Mouse (Mus musculus): ENCODE measurements at regions not wholly inside any gene's neighbourhood (a gene's known extent, or its start where the extent isn't known, plus 50 kb on each side); places are given as distances from the start of the nearest gene placed in this dataset.
A peak's percentile ranks its signal among the peaks of the same experiment; 100 is the strongest.

- no peak for DNase-seq (ENCODE audit: extremely low spot score in 1 of 2, low spot score in 2 of 2)
- intact Hi-C loops (cut with DNase I): no loop called here
These were observed 79.1 kb downstream of the Sema4f start for GRCm38 (mm10) chr6:82860485-82860884.

DNA sequence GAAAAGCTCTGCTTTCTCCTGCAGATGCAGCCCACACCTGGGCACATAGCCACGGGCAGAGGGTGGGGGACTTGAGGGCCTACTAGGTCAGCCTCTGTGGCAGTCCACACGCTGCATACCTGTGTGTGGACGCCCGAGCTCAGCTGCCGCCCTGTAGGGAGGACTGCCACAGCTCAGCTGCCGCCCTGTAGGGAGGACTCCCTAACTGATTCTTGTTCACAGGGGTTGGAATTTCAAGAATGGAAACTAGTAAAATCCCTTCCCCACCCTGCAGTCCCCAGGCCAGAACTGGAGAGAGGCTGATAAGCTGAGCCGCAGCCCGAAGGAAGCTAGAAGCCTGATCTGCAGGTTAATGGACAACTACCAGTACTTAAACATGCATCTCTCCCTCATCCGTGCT, 82.0 kb upstream of the Hk2 start:
- no peak for DNase-seq (ENCODE audit: extremely low spot score in 1 of 2, low spot score in 2 of 2)
- intact Hi-C loops (cut with DNase I): no loop called here

DNA sequence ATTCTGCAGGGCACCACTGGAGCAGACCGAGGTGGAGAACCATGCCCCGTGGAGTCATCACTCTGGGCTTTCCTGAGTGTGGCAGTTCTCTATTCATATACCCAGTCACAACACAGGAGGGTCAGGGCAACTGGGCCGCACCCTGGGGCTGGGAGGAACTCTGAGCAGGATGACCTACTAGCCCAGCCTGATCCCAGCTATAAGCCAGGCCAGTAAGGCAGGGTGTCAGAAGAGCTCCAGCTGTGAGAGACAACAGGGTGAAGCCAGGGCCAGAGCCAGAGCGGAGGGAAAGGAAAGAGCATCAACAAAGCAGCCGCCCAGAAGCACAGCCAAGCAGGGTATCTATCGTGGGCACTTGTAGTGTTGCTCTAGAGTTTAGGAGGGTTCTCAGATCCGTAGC, 81.1 kb upstream of the Hk2 start:
- intact Hi-C loops (cut with DNase I): no loop called here
- no peak for DNase-seq (ENCODE audit: extremely low spot score in 1 of 2, low spot score in 2 of 2)

DNA sequence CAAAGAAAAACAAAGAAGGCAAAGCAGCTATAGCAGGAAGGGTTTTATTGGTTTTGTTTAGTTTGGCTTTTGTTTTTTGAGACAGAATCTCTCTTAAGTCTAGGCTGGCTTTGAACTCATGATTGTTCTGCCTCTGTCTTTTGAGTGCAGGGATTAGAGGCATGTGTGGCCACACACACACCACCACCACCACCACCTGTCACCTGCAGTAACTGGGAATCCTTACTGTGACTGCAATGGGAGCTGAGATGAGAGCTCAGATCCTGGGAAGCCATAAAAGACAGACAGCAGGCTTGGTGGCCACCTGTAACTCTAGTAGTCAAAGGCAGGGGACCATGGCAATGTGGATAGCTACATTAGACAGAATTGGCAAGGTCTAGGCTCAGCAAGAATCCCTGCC, 80.5 kb upstream of the Hk2 start:
- DNase-seq (ENCODE audit: extremely low spot score in 1 of 2, low spot score in 2 of 2): no peak
- intact Hi-C loops (cut with DNase I): no loop called here

DNA sequence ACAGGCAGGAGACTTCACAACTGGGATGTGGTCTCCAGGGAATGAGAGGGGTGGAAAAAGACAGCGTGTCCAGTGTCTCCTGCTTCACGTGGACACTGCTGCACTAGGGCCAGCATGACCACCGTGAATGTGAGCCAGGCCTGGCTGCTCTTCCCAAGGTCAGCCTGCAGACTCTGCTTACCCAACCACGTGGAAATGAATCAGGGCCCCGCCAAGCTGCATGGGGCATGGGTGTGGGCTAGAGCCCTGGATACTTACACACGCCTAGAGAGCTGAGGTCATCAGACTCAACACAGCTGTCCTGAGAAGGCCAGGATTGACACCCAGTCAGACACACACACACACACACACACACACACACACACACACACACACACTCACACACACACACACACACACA, 80.1 kb upstream of the Hk2 start:
- intact Hi-C loops (cut with DNase I): no loop called here
- peak in 1 of 2 experiments; percentile 46 for DNase-seq (ENCODE audit: extremely low spot score in 1 of 2, low spot score in 2 of 2)

DNA sequence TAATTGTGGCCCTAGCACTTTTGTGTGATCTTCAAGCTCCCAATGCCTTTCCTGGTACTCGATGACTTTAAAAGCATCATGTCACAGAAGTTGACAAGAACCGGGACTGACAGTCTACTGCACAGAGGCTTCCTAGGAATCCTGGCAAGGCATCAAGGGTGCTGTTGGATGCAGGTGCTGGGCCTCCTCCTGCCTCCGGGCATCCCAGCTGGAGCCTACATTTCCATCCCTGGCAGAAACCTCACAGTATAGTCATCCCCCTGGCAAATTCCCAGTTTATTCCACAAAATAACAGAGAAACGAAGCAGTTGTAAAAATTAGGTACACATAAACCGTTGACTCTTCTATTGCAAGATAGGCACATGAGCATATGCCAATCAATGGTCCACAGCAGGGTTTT, 78.8 kb upstream of the Hk2 start:
- DNase-seq (ENCODE audit: extremely low spot score in 1 of 2, low spot score in 2 of 2): no peak
- intact Hi-C loops (cut with DNase I): no loop called here

GRCm38 (mm10) chr6:82850556-82850955, 76.3 kb upstream of the Hk2 start:
- intact Hi-C loops (cut with DNase I): no loop called here
- DNase-seq (ENCODE audit: extremely low spot score in 1 of 2, low spot score in 2 of 2): no peak

DNA sequence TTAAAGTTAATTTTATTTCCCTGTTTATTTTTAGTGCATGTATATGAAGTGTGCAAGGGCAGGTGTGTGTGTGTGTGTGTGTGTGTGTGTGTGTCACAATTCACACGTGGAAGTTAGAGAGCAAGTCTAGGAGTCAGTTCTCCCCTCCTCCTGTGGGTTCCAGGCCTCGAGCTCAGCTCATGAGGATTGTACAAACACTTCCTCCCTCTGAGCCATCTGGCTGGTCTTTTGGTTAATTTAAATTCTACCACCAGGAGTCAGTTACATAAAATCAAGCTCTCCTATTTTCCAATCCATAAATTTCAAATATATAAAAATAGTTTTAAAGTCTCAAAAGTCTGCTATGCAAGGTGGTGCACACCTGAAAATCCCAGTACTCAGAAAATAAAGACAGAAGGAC, 73.3 kb upstream of the Hk2 start:
- DNase-seq (ENCODE audit: extremely low spot score in 1 of 2, low spot score in 2 of 2): no peak
- intact Hi-C loops (cut with DNase I): no loop called here

DNA sequence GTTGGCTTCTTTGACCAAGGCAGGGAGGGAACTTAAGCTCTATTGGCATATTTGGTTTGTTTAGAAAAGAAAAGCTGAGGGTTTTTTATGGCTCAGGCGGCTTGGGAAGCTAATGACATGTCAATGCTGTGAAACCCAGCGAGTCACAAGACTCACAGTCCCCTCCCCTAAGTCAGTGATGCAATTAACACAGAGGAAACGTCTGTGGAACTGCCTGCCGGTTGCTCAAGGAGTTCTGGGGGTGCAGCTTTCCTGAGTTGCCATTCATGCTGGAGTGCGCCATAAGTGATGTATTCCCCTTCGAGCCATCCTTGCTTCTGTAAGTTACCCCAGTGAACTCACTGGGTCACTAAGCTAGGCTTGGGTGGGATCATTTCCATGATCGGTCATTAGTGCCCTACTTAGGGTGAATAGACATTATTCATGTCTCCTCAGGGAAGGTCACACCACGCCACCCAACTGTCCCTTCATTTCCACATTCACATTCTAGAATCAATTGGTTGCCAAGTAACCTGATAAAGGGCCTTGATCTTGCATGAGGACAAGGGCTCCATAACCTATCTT, 72.4 kb upstream of the Hk2 start:
- intact Hi-C loops (cut with DNase I): no loop called here
- no peak for DNase-seq (ENCODE audit: extremely low spot score in 1 of 2, low spot score in 2 of 2)

GRCm38 (mm10) chr6:82844432-82844831, 70.2 kb upstream of the Hk2 start:
- intact Hi-C loops (cut with DNase I): no loop called here
- DNase-seq (ENCODE audit: extremely low spot score in 1 of 2, low spot score in 2 of 2): no peak

GRCm38 (mm10) chr6:82843881-82844280, 69.6 kb upstream of the Hk2 start:
- no peak for DNase-seq (ENCODE audit: extremely low spot score in 1 of 2, low spot score in 2 of 2)
- intact Hi-C loops (cut with DNase I): no loop called here

DNA sequence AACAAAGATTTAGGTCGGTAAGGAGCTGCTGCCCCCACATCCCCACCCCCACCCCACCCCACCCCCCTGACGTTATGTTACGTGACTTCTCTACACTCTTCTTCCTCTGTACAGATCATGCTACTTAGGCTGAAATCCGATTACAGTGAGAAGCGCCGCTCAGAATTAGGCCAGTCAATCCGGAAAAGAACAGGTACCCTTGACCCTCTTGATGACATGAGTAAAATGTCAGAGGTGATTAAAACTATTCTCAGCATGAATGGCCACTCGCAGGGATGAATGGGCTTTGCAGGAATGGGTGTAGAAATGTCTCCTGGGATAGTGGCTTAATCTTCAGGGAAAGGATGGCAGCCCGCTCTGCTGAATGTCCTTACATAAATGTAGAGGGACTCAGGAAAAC, 63.0 kb upstream of the Hk2 start:
- no peak for DNase-seq (ENCODE audit: extremely low spot score in 1 of 2, low spot score in 2 of 2)
- intact Hi-C loops (cut with DNase I): no loop called here

- no peak for DNase-seq (ENCODE audit: extremely low spot score in 1 of 2, low spot score in 2 of 2)
- intact Hi-C loops (cut with DNase I): no loop called here
These were observed 61.2 kb upstream of the Hk2 start for GRCm38 (mm10) chr6:82835222-82836064.

- DNase-seq (ENCODE audit: extremely low spot score in 1 of 2, low spot score in 2 of 2): no peak
- intact Hi-C loops (cut with DNase I): no loop called here
These were observed 59.6 kb upstream of the Hk2 start for GRCm38 (mm10) chr6:82833867-82834266.

DNA sequence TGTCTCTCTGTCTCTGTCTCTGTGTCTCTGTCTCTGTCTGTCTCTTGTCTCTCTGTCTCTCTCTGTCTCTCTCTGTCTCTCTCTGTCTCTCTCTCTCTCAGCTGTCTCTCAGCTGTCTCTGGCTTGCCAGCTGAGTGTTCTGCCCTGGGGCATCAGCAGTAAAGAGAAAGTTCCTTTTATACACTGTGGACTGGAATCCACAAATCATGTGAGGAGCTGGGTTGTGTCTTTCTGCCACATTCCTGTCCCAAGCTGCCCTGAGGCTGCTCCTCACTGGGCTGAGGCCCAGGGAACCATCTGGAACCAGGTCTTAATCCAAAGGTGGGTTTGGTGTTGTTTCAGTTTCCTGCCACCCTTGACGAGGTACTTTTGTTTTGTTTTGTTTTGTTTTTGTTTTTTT, 57.0 kb upstream of the Hk2 start:
- DNase-seq (ENCODE audit: extremely low spot score in 1 of 2, low spot score in 2 of 2): no peak
- intact Hi-C loops (cut with DNase I): no loop called here

DNA sequence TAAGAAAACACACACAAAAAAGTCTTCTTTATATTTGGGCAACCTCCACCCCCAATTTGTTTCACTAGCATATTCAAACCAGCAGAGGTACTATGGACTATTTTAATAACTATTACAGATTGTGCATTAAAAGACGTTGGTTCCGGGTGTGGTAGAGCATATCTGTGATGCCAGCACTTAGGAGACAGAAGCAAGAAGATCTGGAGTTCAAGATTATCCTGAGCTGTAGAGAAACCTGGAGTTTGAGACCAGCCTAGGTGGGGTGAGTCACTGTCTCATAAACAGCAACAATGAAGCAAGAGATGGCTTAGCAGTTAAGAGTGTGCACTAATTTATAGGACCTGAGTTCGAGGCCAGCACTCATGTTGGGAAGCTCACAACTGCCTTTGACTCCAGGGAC, 50.4 kb upstream of the Hk2 start:
- intact Hi-C loops (cut with DNase I): no loop called here
- DNase-seq (ENCODE audit: extremely low spot score in 1 of 2, low spot score in 2 of 2): no peak

GRCm38 (mm10) chr6:82824240-82824639, 50.0 kb upstream of the Hk2 start:
- peak in 1 of 2 experiments; percentile 11 for DNase-seq (ENCODE audit: extremely low spot score in 1 of 2, low spot score in 2 of 2)
- intact Hi-C loops (cut with DNase I): no loop called here
